In genomic region chr3:126563646-126564045, GRCm38 (mm10) we compare ENCODE assay signal across 21 mouse cellular contexts. TPM values are rescaled to one million over a fixed set of nuclear protein-coding genes. Genes with fewer than 3 reads are reported as not detected.
DNase-seq lines count a peak whose midpoint lies in the region; ATAC-seq and TF ChIP-seq lines count a peak whose summit lies in the region.
"Had no signal": no experiment of that assay in that cellular context is flagged by ENCODE, and none has a peak within 500 bp of the region (broad histone marks: within the 10 kb centered on the region; RNA-seq: fewer than 3 reads in every experiment).

No protein-coding gene starts in this region.

- no peaks in the 10 kb centered on the region for H3K4me1 ChIP-seq in lung, embryonic 14.5 days (ENCODE audit: insufficient read depth)
- no peaks in the 10 kb centered on the region for H3K4me1 ChIP-seq in embryonic facial prominence, embryonic 14.5 days (ENCODE audit: control insufficient read depth, insufficient read depth, low read length)
- H3K4me1 ChIP-seq: embryonic facial prominence, embryonic 15.5 days; forebrain, embryonic 10.5 days; heart, embryonic 12.5 days; kidney, embryonic 15.5 days; liver, embryonic 12.5 days had no signal

- peak; percentile 83 for ATAC-seq in lung, embryonic 14.5 days (ENCODE audit: insufficient read depth)
- peak; percentile 57; the same call in 1 of the 2 replicates for ATAC-seq in embryonic facial prominence, embryonic 14.5 days (ENCODE audit: low read depth)
- ATAC-seq: intestine, embryonic 16.5 days; liver, embryonic 12.5 days had no signal

- no peak for TF ChIP-seq CTCF in lung, embryonic 14.5 days (IDR thresholded peaks at IDR 0.05; ENCODE audit: low read depth)

- no peak overlapping the region for H3K4me2 ChIP-seq in lung, embryonic 14.5 days
- H3K4me2 ChIP-seq in embryonic facial prominence, embryonic 14.5 days (ENCODE audit: low read depth, low read length), result no peak overlapping the region
- H3K4me2 ChIP-seq: embryonic facial prominence, embryonic 15.5 days; heart, embryonic 12.5 days; kidney, embryonic 15.5 days; liver, embryonic 12.5 days; midbrain, embryonic 11.5 days had no signal

- no peaks in the 10 kb centered on the region for H3K27me3 ChIP-seq in lung, embryonic 14.5 days (ENCODE audit: insufficient read depth, low read length)
- H3K27me3 ChIP-seq in embryonic facial prominence, embryonic 14.5 days (replicated peaks; ENCODE audit: control insufficient read depth, insufficient read depth, low read length), result no peaks in the 10 kb centered on the region
- H3K27me3 ChIP-seq: embryonic facial prominence, embryonic 15.5 days; heart, embryonic 12.5 days; kidney, embryonic 15.5 days; liver, embryonic 12.5 days had no signal

- intact Hi-C loops in gastrocnemius, postnatal 36 days (cut with DNase I), result no loop called here

- no peak overlapping the region for H3K27ac ChIP-seq in lung, embryonic 14.5 days (ENCODE audit: low read depth)
- H3K27ac ChIP-seq in embryonic facial prominence, embryonic 14.5 days (replicated peaks; ENCODE audit: low read depth, low read length), result no peak overlapping the region
- H3K27ac ChIP-seq: embryonic facial prominence, embryonic 15.5 days; forebrain, embryonic 10.5 days; kidney, embryonic 15.5 days; liver, embryonic 12.5 days had no signal

- no peak overlapping the region for H3K9ac ChIP-seq in lung, embryonic 14.5 days
- H3K9ac ChIP-seq in embryonic facial prominence, embryonic 14.5 days (ENCODE audit: low read depth, low read length), result no peak overlapping the region
- H3K9ac ChIP-seq: embryonic facial prominence, embryonic 15.5 days; heart, embryonic 12.5 days; kidney, embryonic 15.5 days; liver, embryonic 12.5 days had no signal

- peak; percentile 8 for DNase-seq in cerebellum, adult 18-20 months
- DNase-seq in cerebellum, adult 11 months, result no peak
- DNase-seq in gastrocnemius, postnatal 10 days, result peak; percentile 5
- no peak for DNase-seq in gastrocnemius, postnatal 36 days
- peak; percentile 66 for DNase-seq in lung, embryonic 14.5 days
- no peak for DNase-seq in lung, postnatal 36 days
- DNase-seq in embryonic facial prominence, embryonic 14.5 days (ENCODE audit: low spot score), result peak; percentile 40
- no peak for DNase-seq in embryo, embryonic 9.5 days (ENCODE audit: extremely low spot score)
- DNase-seq: adrenal gland, postnatal 14 days; layer of hippocampus, postnatal 36 days; lung, postnatal 4 days; right cerebral cortex, adult 18-20 months; spleen, adult 18-20 months; thymus, adult 2 months had no signal

- H3K36me3 ChIP-seq in lung, embryonic 14.5 days (ENCODE audit: insufficient read depth), result no peaks in the 10 kb centered on the region
- no peaks in the 10 kb centered on the region for H3K36me3 ChIP-seq in embryonic facial prominence, embryonic 14.5 days (ENCODE audit: control insufficient read depth, insufficient read depth, low read length)
- H3K36me3 ChIP-seq: embryonic facial prominence, embryonic 15.5 days; forebrain, embryonic 10.5 days; heart, embryonic 12.5 days; kidney, embryonic 15.5 days; liver, embryonic 12.5 days had no signal

- H3K9me3 ChIP-seq in lung, embryonic 14.5 days (ENCODE audit: low read depth, low read length), result no peaks in the 10 kb centered on the region
- H3K9me3 ChIP-seq in embryonic facial prominence, embryonic 14.5 days (ENCODE audit: control insufficient read depth, low read length), result 0 out of 2 replicates have a peak, but pooled peaks cover 5% of the 10 kb centered on the region
- H3K9me3 ChIP-seq: embryonic facial prominence, embryonic 15.5 days; forebrain, embryonic 10.5 days; kidney, embryonic 15.5 days; liver, embryonic 12.5 days had no signal

- WGBS in lung, embryonic 14.5 days, result 63% methylated on average over 2 of the region's 2 CpGs
- WGBS in embryonic facial prominence, embryonic 14.5 days, result 45% methylated on average over 2 of the region's 2 CpGs

- H3K4me3 ChIP-seq in lung, embryonic 14.5 days (ENCODE audit: low read depth, low read length), result no peak overlapping the region
- no peak overlapping the region for H3K4me3 ChIP-seq in embryonic facial prominence, embryonic 14.5 days (ENCODE audit: low read depth, low read length)
- H3K4me3 ChIP-seq: embryonic facial prominence, embryonic 15.5 days; forebrain, embryonic 10.5 days; heart, embryonic 12.5 days; kidney, embryonic 15.5 days; liver, embryonic 12.5 days had no signal

RNA-seq across cellular contexts. Expression of gene Camk2d, which starts 32.5 kb away (rescaled TPM):
- total RNA-seq in gastrocnemius, postnatal 10 days (2021), result 100 to 1,000 TPM; 108 to 111 TPM
- 10 to 100 TPM; 57.7 to 70.2 TPM for total RNA-seq in gastrocnemius, postnatal 36 days (2021)
- 43.2 and 44.8 TPM in 2 replicates for polyA plus RNA-seq in lung, embryonic 14.5 days (2014; fragmentation: Nextera tagmentation; extraction: Ambion mirVana)
- polyA plus RNA-seq in embryonic facial prominence, embryonic 14.5 days (2014; fragmentation: Nextera tagmentation; extraction: Ambion mirVana), result 40.8 and 40.9 TPM in 2 replicates

Comparison
In these comparisons a context has a peak if more than half of its experiments do, and no peak if none do; other contexts are left out.
1. DNase-seq: peak in cerebellum, adult 18-20 months (2 of 2), gastrocnemius, postnatal 10 days (single experiment), lung, embryonic 14.5 days (single experiment) and embryonic facial prominence, embryonic 14.5 days (single experiment); none in cerebellum, adult 11 months (single experiment), gastrocnemius, postnatal 36 days (0 of 2), lung, postnatal 36 days (single experiment) and embryo, embryonic 9.5 days (single experiment).